15 mouse cellular contexts compared by ENCODE assay signal in genomic region chr2:59562215-59562614, GRCm38 (mm10). TPM values are rescaled to one million over a fixed set of nuclear protein-coding genes. Genes with fewer than 3 reads are reported as not detected.
DNase-seq lines count a peak whose midpoint lies in the region; ATAC-seq lines count a peak whose summit lies in the region.
"Had no signal": no experiment of that assay in that cellular context is flagged by ENCODE, and none has a peak within 500 bp of the region (broad histone marks: within the 10 kb centered on the region; RNA-seq: fewer than 3 reads in every experiment).

No protein-coding gene starts in this region.

- H3K36me3 ChIP-seq in embryonic facial prominence, embryonic 12.5 days: no peaks in the 10 kb centered on the region
- H3K36me3 ChIP-seq in embryonic facial prominence, embryonic 10.5 days (replicated peaks): no peaks in the 10 kb centered on the region
- no peaks in the 10 kb centered on the region for H3K36me3 ChIP-seq in kidney, embryonic 15.5 days
- no peaks in the 10 kb centered on the region for H3K36me3 ChIP-seq in limb, embryonic 13.5 days
- H3K36me3 ChIP-seq: heart, embryonic 10.5 days; midbrain, embryonic 12.5 days had no signal

- no peak for ATAC-seq in embryonic facial prominence, embryonic 12.5 days (ENCODE audit: insufficient number of reproducible peaks, insufficient read depth, low FRiP score, low TSS enrichment)
- ATAC-seq in kidney, embryonic 15.5 days (replicated peaks; ENCODE audit: low FRiP score): no peak
- ATAC-seq in limb, embryonic 13.5 days (ENCODE audit: low FRiP score, low read depth): peak; percentile 74; the same call in 1 of the 2 replicates

- H3K27ac ChIP-seq in embryonic facial prominence, embryonic 12.5 days: 0 out of 2 replicates have a peak overlapping the region, but pooled peaks have one; percentile 50
- no peak overlapping the region for H3K27ac ChIP-seq in embryonic facial prominence, embryonic 10.5 days (replicated peaks)
- H3K27ac ChIP-seq in kidney, embryonic 15.5 days: peak overlapping the region; percentile 68
- H3K27ac ChIP-seq in limb, embryonic 13.5 days: peak overlapping the region; percentile 22; the same call in 1 of the 2 replicates
- H3K27ac ChIP-seq: heart, embryonic 10.5 days; midbrain, embryonic 12.5 days had no signal

- WGBS in embryonic facial prominence, embryonic 12.5 days: 49% methylated on average over 4 of the region's 4 CpGs
- 63% methylated on average over 4 of the region's 4 CpGs for WGBS in embryonic facial prominence, embryonic 10.5 days
- 59% methylated on average over 4 of the region's 4 CpGs for WGBS in kidney, embryonic 15.5 days
- WGBS in limb, embryonic 13.5 days: 12% methylated on average over 4 of the region's 4 CpGs

- no peak overlapping the region for H3K4me2 ChIP-seq in embryonic facial prominence, embryonic 12.5 days (replicated peaks)
- no peak overlapping the region for H3K4me2 ChIP-seq in kidney, embryonic 15.5 days
- peak overlapping the region; percentile 28 for H3K4me2 ChIP-seq in limb, embryonic 13.5 days (replicated peaks)
- H3K4me2 ChIP-seq: midbrain, embryonic 12.5 days had no signal

- H3K4me1 ChIP-seq in embryonic facial prominence, embryonic 12.5 days: peaks cover 21% of the 10 kb centered on the region
- H3K4me1 ChIP-seq in embryonic facial prominence, embryonic 10.5 days: peaks cover 25% of the 10 kb centered on the region
- peaks cover 25% of the 10 kb centered on the region for H3K4me1 ChIP-seq in kidney, embryonic 15.5 days
- H3K4me1 ChIP-seq in limb, embryonic 13.5 days: peaks cover 32% of the 10 kb centered on the region
- H3K4me1 ChIP-seq: heart, embryonic 10.5 days had no signal

- no peak overlapping the region for H3K9ac ChIP-seq in embryonic facial prominence, embryonic 12.5 days
- no peak overlapping the region for H3K9ac ChIP-seq in kidney, embryonic 15.5 days
- H3K9ac ChIP-seq in limb, embryonic 13.5 days: no peak overlapping the region
- H3K9ac ChIP-seq: midbrain, embryonic 12.5 days had no signal

- H3K4me3 ChIP-seq in embryonic facial prominence, embryonic 12.5 days: no peak overlapping the region
- H3K4me3 ChIP-seq in embryonic facial prominence, embryonic 10.5 days: no peak overlapping the region
- no peak overlapping the region for H3K4me3 ChIP-seq in kidney, embryonic 15.5 days (replicated peaks)
- H3K4me3 ChIP-seq in limb, embryonic 13.5 days: no peak overlapping the region
- H3K4me3 ChIP-seq: heart, embryonic 10.5 days; midbrain, embryonic 12.5 days had no signal

- no peaks in the 10 kb centered on the region for H3K27me3 ChIP-seq in embryonic facial prominence, embryonic 12.5 days
- no peaks in the 10 kb centered on the region for H3K27me3 ChIP-seq in embryonic facial prominence, embryonic 10.5 days (replicated peaks; ENCODE audit: low read depth, poor library complexity, severe bottlenecking)
- H3K27me3 ChIP-seq in kidney, embryonic 15.5 days: no peaks in the 10 kb centered on the region
- peaks cover 13% of the 10 kb centered on the region for H3K27me3 ChIP-seq in limb, embryonic 13.5 days
- H3K27me3 ChIP-seq: midbrain, embryonic 12.5 days had no signal

- 0 out of 2 replicates have a peak, but pooled peaks cover 3% of the 10 kb centered on the region for H3K9me3 ChIP-seq in embryonic facial prominence, embryonic 12.5 days
- H3K9me3 ChIP-seq in embryonic facial prominence, embryonic 10.5 days: peaks cover 7% of the 10 kb centered on the region; the same call in 1 of the 2 replicates
- H3K9me3 ChIP-seq in kidney, embryonic 15.5 days (replicated peaks): no peaks in the 10 kb centered on the region
- H3K9me3 ChIP-seq in limb, embryonic 13.5 days: no peaks in the 10 kb centered on the region
- H3K9me3 ChIP-seq: midbrain, embryonic 12.5 days had no signal

- DNase-seq in embryonic facial prominence, embryonic 10.5 days (ENCODE audit: low spot score): no peak
- DNase-seq in kidney, postnatal 36 days: no peak
- peak; percentile 48 for DNase-seq in 3T3-L1 (ENCODE audit: low read depth, low spot score)
- DNase-seq in cerebellum, adult 8-10 months: no peak
- no peak for DNase-seq in cerebellum, adult 11-12 months
- DNase-seq: cerebellum, adult 11 months; gastrocnemius, postnatal 10 days; layer of hippocampus, postnatal 36 days; lung, postnatal 4 days; thymus, postnatal 25 days had no signal

RNA-seq across cellular contexts. Expression of gene Tanc1, which starts 49.6 kb away (rescaled TPM):
- polyA plus RNA-seq in embryonic facial prominence, embryonic 12.5 days (2016; fragmentation: Nextera tagmentation; extraction: Ambion mirVana): 36.5 and 37.5 TPM in 2 replicates
- 34.9 and 41.2 TPM in 2 replicates for polyA plus RNA-seq in embryonic facial prominence, embryonic 10.5 days (2016; fragmentation: Nextera tagmentation; extraction: Ambion mirVana)
- 50.2 and 58.3 TPM in 2 replicates for polyA plus RNA-seq in kidney, embryonic 15.5 days (2015; fragmentation: Nextera tagmentation; extraction: Ambion mirVana)
- polyA plus RNA-seq in limb, embryonic 13.5 days (2015; fragmentation: Nextera tagmentation; extraction: Ambion mirVana): 42.1 and 45.2 TPM in 2 replicates
